Mouse (Mus musculus): ENCODE measurements around the gene Tkt.

- TF ChIP-seq POLR2AphosphoS2 (IDR thresholded peaks at IDR 0.05; ENCODE audit: insufficient read length, low read depth): no peak
- no peak for TF ChIP-seq E2F4 (IDR thresholded peaks at IDR 0.05; ENCODE audit: insufficient read depth)
These were observed 5.0 kb downstream of the Tkt start for GRCm38 (mm10) chr14:30553185-30553584.
